Mouse (Mus musculus) intestine, embryonic 15.5 days (tissue): Measurements from ENCODE around the gene Myzap. TPM values are rescaled to one million over a fixed set of nuclear protein-coding genes. Genes with fewer than 3 reads are reported as not detected.

Experiments
- ATAC-seq: fragments of 200-750 bp; cut with Nextera tagmentation; 2 replicates; pipeline ENCODE4 v1.8.0; 2017; ENCODE audit warnings: moderate TSS enrichment, moderate library complexity
- H3K27ac ChIP-seq: fragments of 300-500 bp; sonication (generic); 2 replicates; pipeline ENCODE4 v1.5.1; 2015; ENCODE audit warnings: mild to moderate bottlenecking, inconsistent platforms
- H3K27me3 ChIP-seq: fragments of 300-500 bp; sonication (generic); replicated peaks from 2 replicates; pipeline ENCODE4 v1.6.1; 2015; ENCODE audit warnings: inconsistent platforms
- H3K36me3 ChIP-seq: fragments of 300-500 bp; sonication (generic); 2 replicates; pipeline ENCODE4 v1.6.1; 2015; ENCODE audit warnings: inconsistent platforms
- H3K4me1 ChIP-seq: fragments of 300-500 bp; sonication (generic); replicated peaks from 2 replicates; pipeline ENCODE4 v1.6.1; 2015; ENCODE audit warnings: inconsistent platforms
- H3K4me2 ChIP-seq: fragments of 300-500 bp; sonication (generic); replicated peaks from 2 replicates; pipeline ENCODE4 v1.6.1; 2015; ENCODE audit warnings: mild to moderate bottlenecking, inconsistent platforms
- H3K4me3 ChIP-seq: fragments of 300-500 bp; sonication (generic); replicated peaks from 2 replicates; pipeline ENCODE4 v1.5.1; 2015; ENCODE audit warnings: inconsistent platforms
- H3K9ac ChIP-seq: fragments of 300-500 bp; sonication (generic); 2 replicates; pipeline ENCODE4 v1.6.1; 2015; ENCODE audit warnings: inconsistent platforms
- H3K9me3 ChIP-seq: fragments of 300-500 bp; sonication (generic); 2 replicates; pipeline ENCODE4 v1.6.1; 2016; ENCODE audit warnings: inconsistent platforms
- WGBS: fragments of 180-500 bp; shearing (Covaris S2); methylation state at CpG from one replicate; pipeline ENCODE4 v1.1.7; 2015; 5-methylcytosine and 5-hydroxymethylcytosine counted together
- polyA plus RNA-seq: library from polyadenylated mRNA; unstranded; fragments of >200 nt; fragmentation: Nextera tagmentation; extraction: Ambion mirVana; gene quantifications from 2 replicates; pipeline ENCODE4 v1.2.1, GENCODE M21; 2015

Myzap gene
- polyA plus RNA-seq, 1 experiment from 2014 or later: 8.8 TPM

- H3K4me1 ChIP-seq: peaks cover 3% of the 10 kb centered on the region; the same call in 1 of the 2 replicates
- no peaks in the 10 kb centered on the region for H3K9me3 ChIP-seq
- WGBS: 40% methylated on average over 5 of the region's 5 CpGs
- H3K27ac ChIP-seq: no peak overlapping the region
- no peaks in the 10 kb centered on the region for H3K27me3 ChIP-seq
- no peak for ATAC-seq
- no peak overlapping the region for H3K9ac ChIP-seq
- no peak overlapping the region for H3K4me3 ChIP-seq
- H3K4me2 ChIP-seq: no peak overlapping the region
- H3K36me3 ChIP-seq: no peaks in the 10 kb centered on the region
These were observed 23.7 kb downstream of the Myzap start for GRCm38 (mm10) chr9:71568323-71568942.

GRCm38 (mm10) chr9:71567391-71567790, 24.8 kb downstream of the Myzap start:
- Histone ChIP-seq H3K9me3 (no peaks in the 10 kb centered on the region), H3K36me3 (no peaks in the 10 kb centered on the region), H3K27me3 (no peaks in the 10 kb centered on the region), H3K4me1 (peaks cover 3% of the 10 kb centered on the region; the same call in 1 of the 2 replicates), H3K4me2 (no peak overlapping the region), H3K4me3 (no peak overlapping the region), H3K27ac (no peak overlapping the region), H3K9ac (no peak overlapping the region)
- ATAC-seq: no peak
- WGBS: 71% methylated on average over 3 of the region's 3 CpGs

GRCm38 (mm10) chr9:71566763-71567162, 25.4 kb downstream of the Myzap start:
- Histone ChIP-seq H3K4me1 (peaks cover 3% of the 10 kb centered on the region; the same call in 1 of the 2 replicates), H3K27ac (no peak overlapping the region), H3K9ac (no peak overlapping the region), H3K27me3 (no peaks in the 10 kb centered on the region), H3K4me3 (no peak overlapping the region), H3K4me2 (no peak overlapping the region), H3K9me3 (no peaks in the 10 kb centered on the region), H3K36me3 (no peaks in the 10 kb centered on the region)
- 41% methylated on average over 4 of the region's 4 CpGs for WGBS
- ATAC-seq: no peak

- Histone ChIP-seq H3K4me2 (no peak overlapping the region), H3K36me3 (no peaks in the 10 kb centered on the region), H3K4me1 (no peaks in the 10 kb centered on the region), H3K9me3 (no peaks in the 10 kb centered on the region), H3K4me3 (no peak overlapping the region), H3K9ac (no peak overlapping the region), H3K27ac (no peak overlapping the region), H3K27me3 (no peaks in the 10 kb centered on the region)
- 35% methylated on average over 2 of the region's 2 CpGs for WGBS
- ATAC-seq: no peak
These were observed 34.4 kb downstream of the Myzap start for GRCm38 (mm10) chr9:71557737-71558136.

- no peak overlapping the region for H3K4me2 ChIP-seq
- 94% methylated on average over 3 of the region's 3 CpGs for WGBS
- no peak overlapping the region for H3K4me3 ChIP-seq
These were observed 38.2 kb downstream of the Myzap start for GRCm38 (mm10) chr9:71554001-71554400.

GRCm38 (mm10) chr9:71550176-71550575, 42.0 kb downstream of the Myzap start:
- Histone ChIP-seq H3K9me3 (no peaks in the 10 kb centered on the region), H3K36me3 (no peaks in the 10 kb centered on the region), H3K4me1 (no peaks in the 10 kb centered on the region), H3K9ac (no peak overlapping the region), H3K4me2 (no peak overlapping the region), H3K27ac (no peak overlapping the region), H3K27me3 (no peaks in the 10 kb centered on the region), H3K4me3 (no peak overlapping the region)
- 91% methylated on average over 8 of the region's 8 CpGs for WGBS
- no peak for ATAC-seq

More at GRCm38 (mm10) chr9:71554001-71554400, 38.2 kb downstream of the Myzap start:
- no peaks in the 10 kb centered on the region for H3K27me3 ChIP-seq
- no peak overlapping the region for H3K27ac ChIP-seq
- no peak overlapping the region for H3K9ac ChIP-seq
- no peaks in the 10 kb centered on the region for H3K4me1 ChIP-seq
- ATAC-seq: no peak
- no peaks in the 10 kb centered on the region for H3K9me3 ChIP-seq
- no peaks in the 10 kb centered on the region for H3K36me3 ChIP-seq

- Histone ChIP-seq H3K4me3 (no peak overlapping the region), H3K27me3 (no peaks in the 10 kb centered on the region), H3K36me3 (no peaks in the 10 kb centered on the region), H3K27ac (no peak overlapping the region), H3K4me1 (0 out of 2 replicates have a peak, but pooled peaks cover 3% of the 10 kb centered on the region), H3K4me2 (no peak overlapping the region), H3K9me3 (no peaks in the 10 kb centered on the region), H3K9ac (no peak overlapping the region)
- 78% methylated on average over 10 of the region's 10 CpGs for WGBS
- ATAC-seq: no peak
These were observed 44.4 kb downstream of the Myzap start for GRCm38 (mm10) chr9:71547704-71548275.

- Histone ChIP-seq H3K9me3 (no peaks in the 10 kb centered on the region), H3K9ac (no peak overlapping the region), H3K27me3 (no peaks in the 10 kb centered on the region), H3K4me3 (no peak overlapping the region), H3K4me2 (no peak overlapping the region), H3K27ac (no peak overlapping the region), H3K36me3 (no peaks in the 10 kb centered on the region), H3K4me1 (0 out of 2 replicates have a peak, but pooled peaks cover 3% of the 10 kb centered on the region)
- no peak for ATAC-seq
- WGBS: 83% methylated on average over 5 of the region's 5 CpGs
These were observed 47.3 kb downstream of the Myzap start for GRCm38 (mm10) chr9:71544831-71545230.

- no peak overlapping the region for H3K9ac ChIP-seq
- WGBS: 16% methylated on average over 19 of the region's 19 CpGs
- no peak overlapping the region for H3K4me3 ChIP-seq
- H3K36me3 ChIP-seq: no peaks in the 10 kb centered on the region
- H3K27me3 ChIP-seq: no peaks in the 10 kb centered on the region
- H3K9me3 ChIP-seq: no peaks in the 10 kb centered on the region
- H3K4me1 ChIP-seq: 0 out of 2 replicates have a peak, but pooled peaks cover 3% of the 10 kb centered on the region
- ATAC-seq: peak; percentile 85
- 0 out of 2 replicates have a peak overlapping the region, but pooled peaks have one; percentile 20 for H3K4me2 ChIP-seq
- H3K27ac ChIP-seq: no peak overlapping the region
These were observed 48.5 kb downstream of the Myzap start for GRCm38 (mm10) chr9:71543443-71544222.

GRCm38 (mm10) chr9:71542292-71542691, 49.9 kb downstream of the Myzap start:
- Histone ChIP-seq H3K4me2 (no peak overlapping the region), H3K36me3 (no peaks in the 10 kb centered on the region), H3K27ac (no peak overlapping the region), H3K4me3 (no peak overlapping the region), H3K9me3 (no peaks in the 10 kb centered on the region), H3K9ac (no peak overlapping the region), H3K4me1 (0 out of 2 replicates have a peak, but pooled peaks cover 3% of the 10 kb centered on the region), H3K27me3 (no peaks in the 10 kb centered on the region)
- no peak for ATAC-seq
- 61% methylated on average over 5 of the region's 5 CpGs for WGBS

GRCm38 (mm10) chr9:71540739-71541138, 51.4 kb downstream of the Myzap start:
- H3K4me1 ChIP-seq: 0 out of 2 replicates have a peak, but pooled peaks cover 3% of the 10 kb centered on the region
- no peak overlapping the region for H3K4me2 ChIP-seq
- H3K36me3 ChIP-seq: no peaks in the 10 kb centered on the region
- no peak for ATAC-seq
- H3K9me3 ChIP-seq: no peaks in the 10 kb centered on the region
- H3K9ac ChIP-seq: no peak overlapping the region
- no peak overlapping the region for H3K27ac ChIP-seq
- no peak overlapping the region for H3K4me3 ChIP-seq
- H3K27me3 ChIP-seq: no peaks in the 10 kb centered on the region
- 67% methylated on average over 3 of the region's 3 CpGs for WGBS

GRCm38 (mm10) chr9:71535730-71536129, 56.4 kb downstream of the Myzap start:
- H3K27ac ChIP-seq: no peak overlapping the region
- H3K4me2 ChIP-seq: no peak overlapping the region
- no peaks in the 10 kb centered on the region for H3K36me3 ChIP-seq
- H3K27me3 ChIP-seq: no peaks in the 10 kb centered on the region
- ATAC-seq: no peak
- WGBS: 68% methylated on average over 5 of the region's 5 CpGs
- H3K9me3 ChIP-seq: no peaks in the 10 kb centered on the region
- no peak overlapping the region for H3K4me3 ChIP-seq
- H3K4me1 ChIP-seq: no peaks in the 10 kb centered on the region
- H3K9ac ChIP-seq: no peak overlapping the region
